Mouse (Mus musculus) E14TG2a.4 (cell line): Measurements from ENCODE around the gene Dab1.

Experiments used
- CTCF ChIP-seq: conservative IDR thresholded peaks from 2 replicates; pipeline ENCODE4 v1.5.1; 2014; ENCODE audit warnings: low read length
- NANOG ChIP-seq: IDR thresholded peaks from 2 replicates; pipeline ENCODE4 v1.6.1; 2014; ENCODE audit warnings: borderline replicate concordance, low read length, mixed read lengths
- POU5F1 ChIP-seq: IDR thresholded peaks from 2 replicates; pipeline ENCODE4 v1.6.1; 2014; ENCODE audit warnings: low read length, borderline replicate concordance

GRCm38 (mm10) chr4:103912071-103912470 lies 292.9 kb downstream of the Dab1 start:
- TF ChIP-seq CTCF (no peak), NANOG (no peak), POU5F1 (no peak)
